Mouse (Mus musculus): ENCODE measurements around the gene Snrpb. TPM values are rescaled to one million over a fixed set of nuclear protein-coding genes. Genes with fewer than 3 reads are reported as not detected.

Gene Snrpb
- total RNA-seq, 2 experiments from 2014 or later = 138 to 147 TPM

- no peak for DNase-seq
- intact Hi-C loops (cut with DNase I) = no loop called here
These were observed 33.0 kb downstream of the Snrpb start for GRCm38 (mm10) chr2:130146089-130146668.

GRCm38 (mm10) chr2:130144703-130145324 is 34.4 kb downstream of the Snrpb start:
- DNase-seq = no peak
- intact Hi-C loops (cut with DNase I) = no loop called here

DNA sequence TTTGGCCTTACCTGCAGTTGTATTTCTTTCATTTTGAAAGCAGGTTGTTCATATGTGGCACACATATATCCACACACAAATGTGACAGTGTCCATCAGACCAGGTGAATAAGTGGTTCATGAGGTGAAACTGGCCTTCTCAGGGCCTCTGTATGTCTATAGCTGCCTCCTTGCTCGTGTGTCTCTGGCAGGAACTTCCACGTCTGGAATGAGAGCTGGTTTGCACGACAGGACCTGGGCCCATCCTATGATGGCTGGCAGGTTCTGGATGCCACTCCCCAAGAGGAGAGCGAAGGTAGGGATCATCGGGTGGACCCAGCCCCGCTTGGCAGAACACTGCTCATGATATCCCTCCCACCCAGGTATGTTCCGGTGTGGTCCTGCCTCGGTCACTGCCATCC is 36.2 kb downstream of the Snrpb start:
- DNase-seq = no peak
- intact Hi-C loops (cut with DNase I) = no loop called here

DNA sequence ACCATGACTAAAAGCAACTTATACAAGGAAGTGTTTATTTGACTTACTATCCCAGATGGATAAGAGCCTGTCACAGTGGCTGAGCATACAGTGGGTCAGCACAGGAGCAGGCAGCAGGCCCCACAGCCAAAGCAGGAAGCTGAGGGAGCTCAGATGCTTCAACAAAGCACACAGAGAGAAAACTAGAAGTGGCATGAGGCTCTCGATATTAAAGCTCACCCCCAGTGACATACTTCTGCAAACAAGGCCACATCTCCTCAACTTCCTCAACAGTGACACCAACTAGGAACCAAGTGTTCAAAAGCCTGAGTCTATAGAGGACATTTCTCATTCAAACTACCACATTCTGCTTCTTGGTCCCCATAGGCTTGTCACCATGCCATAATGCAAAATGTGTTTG is 49.5 kb downstream of the Snrpb start:
- intact Hi-C loops (cut with DNase I) = no loop called here
- DNase-seq = no peak

GRCm38 (mm10) chr2:130126073-130126472 is 53.1 kb downstream of the Snrpb start:
- DNase-seq = no peak
- intact Hi-C loops (cut with DNase I) = no loop called here

DNA sequence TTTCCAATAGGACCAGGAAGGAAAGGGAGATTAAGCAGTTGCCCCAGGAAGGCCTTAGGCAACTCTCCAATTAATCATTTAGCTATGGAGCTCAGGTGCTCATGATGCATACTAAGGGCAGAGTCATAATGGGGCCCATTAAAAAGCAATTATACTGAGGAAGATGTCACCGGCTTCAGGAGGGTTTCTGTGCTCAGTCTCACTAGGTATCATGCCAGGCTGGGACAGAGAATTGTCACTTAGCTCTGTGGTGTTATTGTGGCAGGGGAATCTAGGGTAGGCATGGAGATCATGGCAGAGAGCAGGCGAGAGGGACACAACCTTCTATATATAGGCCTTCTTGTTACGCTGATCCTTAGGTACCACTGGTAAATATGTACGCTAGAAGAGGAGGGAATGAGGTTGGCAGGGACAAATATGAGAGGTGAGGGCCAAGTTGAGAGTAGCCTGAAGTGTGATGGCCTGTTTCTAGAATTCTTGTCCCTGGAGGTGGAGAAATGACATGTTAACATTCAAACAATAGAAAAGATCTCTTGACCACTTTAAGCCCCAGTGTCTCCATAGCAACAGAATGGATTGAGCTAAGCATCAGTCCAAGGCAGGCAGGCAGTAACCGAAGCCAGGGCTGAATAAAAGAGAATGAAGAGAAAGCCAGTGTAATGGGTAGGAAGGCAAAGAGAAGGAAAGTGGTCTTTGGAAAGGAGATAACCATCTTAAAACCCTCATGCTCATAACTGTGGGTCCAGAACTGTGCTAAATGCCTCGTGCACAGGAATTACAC is 53.7 kb downstream of the Snrpb start:
- intact Hi-C loops (cut with DNase I) = no loop called here
- DNase-seq = no peak

Other genes with a start within 250 kb of the Snrpb start
- under 1 TPM in 1 of 2 experiments, not detected in 1; 0.11 TPM for gene Tgm3, start 167.1 kb downstream of the Snrpb start, total RNA-seq (2021)
- not detected for gene Tgm6, start 67.0 kb downstream of the Snrpb start, total RNA-seq (2021)
- gene Tmc2, start 15.8 kb upstream of the Snrpb start, total RNA-seq (2021) = not detected
- 10 to 100 TPM; 31.6 to 36.7 TPM for gene Nop56, start 95.0 kb upstream of the Snrpb start, total RNA-seq (2021)
- 100 to 1,000 TPM; 794 to 801 TPM for gene Idh3b, start 105.1 kb upstream of the Snrpb start, total RNA-seq (2021)
- under 1 TPM; 0.47 to 0.60 TPM for gene Ebf4, start 115.8 kb upstream of the Snrpb start, total RNA-seq (2021)
- 1 to 10 TPM; 3.4 to 4.7 TPM for gene Cpxm1, start 218.2 kb upstream of the Snrpb start, total RNA-seq (2021)
- gene Gm28372, start 225.8 kb upstream of the Snrpb start, total RNA-seq (2021) = not detected
- not detected for gene 1700020A23Rik, start 225.9 kb upstream of the Snrpb start, total RNA-seq (2021)
- gene Tmem239, start 227.1 kb upstream of the Snrpb start, total RNA-seq (2021) = not detected
- gene Vps16, start 244.9 kb upstream of the Snrpb start, total RNA-seq (2021) = 10 to 100 TPM; 25.2 to 30.7 TPM
- gene Pced1a, start 245.3 kb upstream of the Snrpb start, total RNA-seq (2021) = 1 to 10 TPM; 4.9 to 5.3 TPM